Mouse (Mus musculus) cerebellum, postnatal 10 days (tissue): Measurements from ENCODE around the gene Mrpl10.

Experiments used
- DNase-seq, 2 experiments: peaks; one replicate each; pipeline ENCODE4 v3.0.0; 2021; ENCODE audit warnings: mixed read lengths in 2 of 2

The Mrpl10 gene

GRCm38 (mm10) chr11:97029686-97030417, 11.5 kb upstream of the Mrpl10 start, which contains the start of gene Scrn2:
Scrn2 (plus strand) TSS chr11:97029938.
- DNase-seq, result peak; percentile 89 to 92

- DNase-seq, result no peak
Measured at GRCm38 (mm10) chr11:97030426-97030825, 10.9 kb upstream of the Mrpl10 start.

- DNase-seq, result no peak
Measured at GRCm38 (mm10) chr11:97031977-97032376, 9.4 kb upstream of the Mrpl10 start.

GRCm38 (mm10) chr11:97032499-97032898, 8.9 kb upstream of the Mrpl10 start:
- no peak for DNase-seq

- no peak for DNase-seq
Measured at GRCm38 (mm10) chr11:97033781-97034180, 7.6 kb upstream of the Mrpl10 start.

GRCm38 (mm10) chr11:97036141-97036540, 5.2 kb upstream of the Mrpl10 start:
- peak; percentile 73 to 75 for DNase-seq

GRCm38 (mm10) chr11:97038881-97039280, 2.5 kb upstream of the Mrpl10 start:
- DNase-seq, result no peak

GRCm38 (mm10) chr11:97040301-97041021, 899 bp upstream of the Mrpl10 start:
- no peak for DNase-seq

GRCm38 (mm10) chr11:97044902-97045301, 3.5 kb downstream of the Mrpl10 start:
- no peak for DNase-seq

- peak in 1 of 2 experiments; percentile 39 for DNase-seq
Measured at GRCm38 (mm10) chr11:97045861-97046260, 4.5 kb downstream of the Mrpl10 start.

GRCm38 (mm10) chr11:97048090-97048650, 6.8 kb downstream of the Mrpl10 start:
- DNase-seq, result no peak

- DNase-seq, result no peak
Measured at GRCm38 (mm10) chr11:97049492-97050085, 8.2 kb downstream of the Mrpl10 start.

- peak; percentile 89 to 91 for DNase-seq
Measured at GRCm38 (mm10) chr11:97050216-97050943, 9.0 kb downstream of the Mrpl10 start, which contains the start of gene Osbpl7. Osbpl7 (plus strand) TSS chr11:97050628.

- peak; percentile 58 to 65 for DNase-seq
Measured at GRCm38 (mm10) chr11:97050944-97051586, 9.7 kb downstream of the Mrpl10 start.

- peak in 1 of 2 experiments; percentile 34 for DNase-seq
Measured at GRCm38 (mm10) chr11:97052219-97052646, 10.9 kb downstream of the Mrpl10 start.

- no peak for DNase-seq
Measured at GRCm38 (mm10) chr11:97063274-97063920, 22.0 kb downstream of the Mrpl10 start.

- no peak for DNase-seq
Measured at GRCm38 (mm10) chr11:97063921-97064295, 22.5 kb downstream of the Mrpl10 start.

GRCm38 (mm10) chr11:97065538-97066295, 24.4 kb downstream of the Mrpl10 start:
- DNase-seq, result no peak

GRCm38 (mm10) chr11:97066656-97067360, 25.4 kb downstream of the Mrpl10 start:
- no peak for DNase-seq

- DNase-seq, result peak; percentile 69 to 75
Measured at GRCm38 (mm10) chr11:97069333-97069732, 28.0 kb downstream of the Mrpl10 start.
